Mouse (Mus musculus): Measurements from ENCODE around the gene Atp5d.

Atp5d gene

GRCm38 (mm10) chr10:80187739-80188138, 49.3 kb downstream of the Atp5d start:
- no peak for DNase-seq (ENCODE audit: low spot score)

- DNase-seq (ENCODE audit: low spot score), result no peak
Measured at GRCm38 (mm10) chr10:80188453-80189024, 50.1 kb downstream of the Atp5d start.

GRCm38 (mm10) chr10:80189999-80190398, 51.6 kb downstream of the Atp5d start:
- no peak for DNase-seq (ENCODE audit: low spot score)

GRCm38 (mm10) chr10:80190491-80191051, 52.1 kb downstream of the Atp5d start:
- no peak for DNase-seq (ENCODE audit: low spot score)

- no peak for DNase-seq (ENCODE audit: low spot score)
Measured at GRCm38 (mm10) chr10:80193976-80194375, 55.5 kb downstream of the Atp5d start.

GRCm38 (mm10) chr10:80194441-80194840, 56.0 kb downstream of the Atp5d start:
- no peak for DNase-seq (ENCODE audit: low spot score)

Data from ovary, postnatal 10 days (tissue).